Mouse (Mus musculus): ENCODE results near the gene Cuta. TPM values are rescaled to one million over a fixed set of nuclear protein-coding genes. Genes with fewer than 3 reads are reported as not detected.

Gene Cuta
- total and polyA plus RNA-seq, 2 experiments from 2014 or later: 44.4 to 147 TPM

- no peak for TF ChIP-seq CTCF (IDR thresholded peaks at IDR 0.05; ENCODE audit: low read depth)
These were observed 28.1 kb upstream of the Cuta start for GRCm38 (mm10) chr17:26967477-26967876.

GRCm38 (mm10) chr17:26966993-26967392, 27.6 kb upstream of the Cuta start:
- Histone ChIP-seq H3K27ac (ENCODE audit: low read depth, low read length) (no peak overlapping the region), H3K4me3 (ENCODE audit: low read depth, low read length) (no peak overlapping the region), H3K4me1 (ENCODE audit: insufficient read depth) (no peaks in the 10 kb centered on the region), H3K27me3 (ENCODE audit: insufficient read depth, low read length) (no peaks in the 10 kb centered on the region), H3K9me3 (ENCODE audit: low read length) (no peaks in the 10 kb centered on the region), H3K36me3 (ENCODE audit: insufficient read depth) (peaks cover 80% of the 10 kb centered on the region), H3K9ac (no peak overlapping the region), H3K4me2 (ENCODE audit: low read depth) (no peak overlapping the region)
- ATAC-seq (no peak), DNase-seq (no peak)
- 92% methylated on average over 11 of the region's 11 CpGs for WGBS
- no peak for TF ChIP-seq CTCF (IDR thresholded peaks at IDR 0.05; ENCODE audit: low read depth)

More at GRCm38 (mm10) chr17:26967477-26967876, 28.1 kb upstream of the Cuta start:
- DNase-seq: no peak
- no peak overlapping the region for H3K9ac ChIP-seq
- H3K9me3 ChIP-seq (ENCODE audit: low read length): no peaks in the 10 kb centered on the region
- no peak for ATAC-seq
- H3K27ac ChIP-seq (ENCODE audit: low read depth, low read length): no peak overlapping the region
- H3K4me2 ChIP-seq (ENCODE audit: low read depth): no peak overlapping the region
- 89% methylated on average over 6 of the region's 6 CpGs for WGBS
- peaks cover 75% of the 10 kb centered on the region for H3K36me3 ChIP-seq (ENCODE audit: insufficient read depth)
- H3K4me1 ChIP-seq (ENCODE audit: insufficient read depth): no peaks in the 10 kb centered on the region
- H3K27me3 ChIP-seq (ENCODE audit: insufficient read depth, low read length): no peaks in the 10 kb centered on the region
- no peak overlapping the region for H3K4me3 ChIP-seq (ENCODE audit: low read depth, low read length)

- WGBS: 90% methylated on average over 21 of the region's 21 CpGs
- Histone ChIP-seq H3K4me3 (ENCODE audit: low read depth, low read length) (no peak overlapping the region), H3K4me2 (ENCODE audit: low read depth) (no peak overlapping the region), H3K9me3 (ENCODE audit: low read length) (no peaks in the 10 kb centered on the region), H3K9ac (no peak overlapping the region), H3K4me1 (ENCODE audit: insufficient read depth) (no peaks in the 10 kb centered on the region), H3K27ac (ENCODE audit: low read depth, low read length) (no peak overlapping the region), H3K27me3 (ENCODE audit: insufficient read depth, low read length) (no peaks in the 10 kb centered on the region), H3K36me3 (ENCODE audit: insufficient read depth) (peaks cover 95% of the 10 kb centered on the region)
- no peak for DNase-seq
- TF ChIP-seq CTCF (IDR thresholded peaks at IDR 0.05; ENCODE audit: low read depth): no peak
- ATAC-seq: no peak
These were observed 22.3 kb upstream of the Cuta start for GRCm38 (mm10) chr17:26961572-26962240.

- Histone ChIP-seq H3K4me2 (ENCODE audit: low read depth) (no peak overlapping the region), H3K9me3 (ENCODE audit: low read length) (no peaks in the 10 kb centered on the region), H3K36me3 (ENCODE audit: insufficient read depth) (peaks cover 95% of the 10 kb centered on the region), H3K4me3 (ENCODE audit: low read depth, low read length) (no peak overlapping the region), H3K27me3 (ENCODE audit: insufficient read depth, low read length) (no peaks in the 10 kb centered on the region), H3K9ac (no peak overlapping the region), H3K4me1 (ENCODE audit: insufficient read depth) (no peaks in the 10 kb centered on the region), H3K27ac (ENCODE audit: low read depth, low read length) (no peak overlapping the region)
- no peak for DNase-seq
- ATAC-seq: no peak
- 93% methylated on average over 4 of the region's 4 CpGs for WGBS
- TF ChIP-seq CTCF (IDR thresholded peaks at IDR 0.05; ENCODE audit: low read depth): no peak
These were observed 20.4 kb upstream of the Cuta start for GRCm38 (mm10) chr17:26959815-26960214.

GRCm38 (mm10) chr17:26958880-26959279, 19.5 kb upstream of the Cuta start:
- TF ChIP-seq CTCF (IDR thresholded peaks at IDR 0.05; ENCODE audit: low read depth): no peak
- Histone ChIP-seq H3K9ac (no peak overlapping the region), H3K4me1 (ENCODE audit: insufficient read depth) (no peaks in the 10 kb centered on the region), H3K9me3 (ENCODE audit: low read length) (no peaks in the 10 kb centered on the region), H3K4me2 (ENCODE audit: low read depth) (no peak overlapping the region), H3K27ac (ENCODE audit: low read depth, low read length) (no peak overlapping the region), H3K36me3 (ENCODE audit: insufficient read depth) (peaks cover 91% of the 10 kb centered on the region), H3K27me3 (ENCODE audit: insufficient read depth, low read length) (no peaks in the 10 kb centered on the region), H3K4me3 (ENCODE audit: low read depth, low read length) (no peak overlapping the region)
- 81% methylated on average over 5 of the region's 5 CpGs for WGBS
- DNase-seq: no peak
- no peak for ATAC-seq

GRCm38 (mm10) chr17:26957872-26958271, 18.5 kb upstream of the Cuta start:
- no peak for ATAC-seq
- no peak for TF ChIP-seq CTCF (IDR thresholded peaks at IDR 0.05; ENCODE audit: low read depth)
- Histone ChIP-seq H3K27me3 (ENCODE audit: insufficient read depth, low read length) (no peaks in the 10 kb centered on the region), H3K4me3 (ENCODE audit: low read depth, low read length) (no peak overlapping the region), H3K9me3 (ENCODE audit: low read length) (no peaks in the 10 kb centered on the region), H3K4me1 (ENCODE audit: insufficient read depth) (peaks cover 5% of the 10 kb centered on the region; the same call in 1 of the 2 replicates), H3K9ac (no peak overlapping the region), H3K36me3 (ENCODE audit: insufficient read depth) (peaks cover 92% of the 10 kb centered on the region), H3K4me2 (ENCODE audit: low read depth) (no peak overlapping the region), H3K27ac (ENCODE audit: low read depth, low read length) (no peak overlapping the region)
- WGBS: 92% methylated on average over 5 of the region's 5 CpGs
- DNase-seq: no peak

GRCm38 (mm10) chr17:26956895-26957294, 17.5 kb upstream of the Cuta start:
- no peak for ATAC-seq
- TF ChIP-seq CTCF (IDR thresholded peaks at IDR 0.05; ENCODE audit: low read depth): no peak
- no peak overlapping the region for H3K9ac ChIP-seq
- no peak for DNase-seq
- peaks cover 14% of the 10 kb centered on the region for H3K4me1 ChIP-seq (ENCODE audit: insufficient read depth)
- H3K4me3 ChIP-seq (ENCODE audit: low read depth, low read length): no peak overlapping the region
- 94% methylated on average over 18 of the region's 18 CpGs for WGBS
- H3K9me3 ChIP-seq (ENCODE audit: low read length): no peaks in the 10 kb centered on the region
- no peak overlapping the region for H3K4me2 ChIP-seq (ENCODE audit: low read depth)
- H3K27ac ChIP-seq (ENCODE audit: low read depth, low read length): no peak overlapping the region
- H3K36me3 ChIP-seq (ENCODE audit: insufficient read depth): peaks cover 84% of the 10 kb centered on the region
- H3K27me3 ChIP-seq (ENCODE audit: insufficient read depth, low read length): no peaks in the 10 kb centered on the region
